Mouse (Mus musculus) hindbrain, embryonic 15.5 days (tissue): ENCODE measurements around the gene Nup153. TPM values are rescaled to one million over a fixed set of nuclear protein-coding genes. Genes with fewer than 3 reads are reported as not detected.

Experiments used
- ATAC-seq: fragments of 200-750 bp; cut with Nextera tagmentation; 2 replicates; pipeline ENCODE4 v1.8.0; 2017; ENCODE audit warnings: low read depth, moderate number of reproducible peaks, moderate TSS enrichment; ENCODE audit not compliant: low FRiP score
- H3K27ac ChIP-seq: fragments of 300-500 bp; sonication (generic); replicated peaks from 2 replicates; pipeline ENCODE4 v1.5.1; 2015; ENCODE audit warnings: mild to moderate bottlenecking, inconsistent platforms
- H3K27me3 ChIP-seq: fragments of 300-500 bp; sonication (generic); 2 replicates; pipeline ENCODE4 v1.6.1; 2015; ENCODE audit warnings: control low read depth, inconsistent platforms
- H3K36me3 ChIP-seq: fragments of 300-500 bp; sonication (generic); 2 replicates; pipeline ENCODE4 v1.6.1; 2015; ENCODE audit warnings: control low read depth, inconsistent platforms
- H3K4me1 ChIP-seq: fragments of 300-500 bp; sonication (generic); replicated peaks from 2 replicates; pipeline ENCODE4 v1.6.1; 2015; ENCODE audit warnings: control low read depth, inconsistent platforms
- H3K4me2 ChIP-seq: fragments of 300-500 bp; sonication (generic); 2 replicates; pipeline ENCODE4 v1.6.1; 2015; ENCODE audit warnings: moderate library complexity, mild to moderate bottlenecking, inconsistent platforms
- H3K4me3 ChIP-seq: fragments of 300-500 bp; sonication (generic); 2 replicates; pipeline ENCODE4 v1.5.1; 2015; ENCODE audit warnings: mild to moderate bottlenecking, inconsistent platforms
- H3K9ac ChIP-seq: fragments of 300-500 bp; sonication (generic); 2 replicates; pipeline ENCODE4 v1.6.1; 2015; ENCODE audit warnings: inconsistent platforms
- H3K9me3 ChIP-seq: fragments of 300-500 bp; sonication (generic); 2 replicates; pipeline ENCODE4 v1.6.1; 2016; ENCODE audit warnings: control low read depth, inconsistent platforms
- WGBS: fragments of 180-500 bp; shearing (Covaris S2); methylation state at CpG from one replicate; pipeline ENCODE4 v1.1.7; 2015; 5-methylcytosine and 5-hydroxymethylcytosine counted together
- polyA plus RNA-seq: library from polyadenylated mRNA; unstranded; fragments of >200 nt; fragmentation: Nextera tagmentation; extraction: Ambion mirVana; gene quantifications from 2 replicates; pipeline ENCODE4 v1.2.1, GENCODE M21; 2015

Nup153 gene
- polyA plus RNA-seq, 1 experiment from 2014 or later: 18.3 TPM

DNA sequence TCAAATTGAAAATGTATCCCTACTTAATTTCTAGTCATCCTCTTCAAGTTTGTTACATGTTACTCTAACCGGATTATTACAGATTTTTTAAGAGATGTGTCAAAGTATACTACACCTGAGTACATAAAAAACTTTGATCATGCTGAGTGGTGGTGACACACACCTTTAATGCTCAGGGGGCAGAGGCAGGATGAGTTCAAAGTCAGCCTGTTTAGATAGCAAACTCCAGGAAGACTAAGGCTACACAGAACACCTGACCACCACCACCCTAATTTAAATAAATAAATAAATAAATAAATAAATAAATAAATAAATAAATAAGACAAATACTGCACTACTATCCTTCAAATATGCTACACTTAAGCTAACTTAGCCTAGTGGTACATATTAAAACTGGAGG is 31.8 kb downstream of the Nup153 start:
- peaks cover 25% of the 10 kb centered on the region for H3K36me3 ChIP-seq
- no peaks in the 10 kb centered on the region for H3K4me1 ChIP-seq
- H3K27ac ChIP-seq: no peak overlapping the region
- H3K4me2 ChIP-seq: no peak overlapping the region
- no peak overlapping the region for H3K9ac ChIP-seq
- H3K9me3 ChIP-seq: no peaks in the 10 kb centered on the region
- H3K4me3 ChIP-seq: no peak overlapping the region
- ATAC-seq: no peak
- WGBS: 92% methylated on average over 1 of the region's 1 CpGs
- H3K27me3 ChIP-seq: no peaks in the 10 kb centered on the region

DNA sequence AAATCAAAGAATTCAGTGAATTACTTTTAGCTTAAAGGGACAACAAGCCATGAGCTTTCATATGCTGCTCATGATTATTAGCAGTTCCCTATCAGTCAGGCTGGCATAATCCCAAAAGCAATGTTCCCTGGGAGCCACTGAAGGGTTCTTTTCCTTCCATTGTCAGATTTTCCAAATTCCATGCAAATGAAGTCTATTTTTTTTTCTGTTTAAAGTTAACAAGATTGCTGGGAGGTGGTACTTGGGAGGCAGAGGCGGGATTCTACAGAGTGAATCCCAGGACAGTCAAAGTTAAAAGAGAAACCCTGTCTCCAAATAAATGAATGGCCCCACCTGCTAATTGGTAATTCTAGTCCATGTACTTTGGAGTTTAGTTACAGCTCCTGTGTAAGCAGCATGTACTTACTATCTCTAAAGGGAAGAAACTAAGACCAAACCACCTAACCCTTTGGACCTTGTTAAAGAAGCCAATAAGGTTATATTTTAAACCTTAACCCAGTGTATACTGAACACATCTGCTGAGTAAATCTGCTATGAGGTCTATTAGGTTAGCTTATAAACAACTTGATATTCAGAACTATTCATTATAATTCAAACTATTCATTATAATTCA is 32.3 kb downstream of the Nup153 start:
- Histone ChIP-seq H3K27me3 (no peaks in the 10 kb centered on the region), H3K4me2 (no peak overlapping the region), H3K4me3 (no peak overlapping the region), H3K9me3 (no peaks in the 10 kb centered on the region), H3K36me3 (peaks cover 25% of the 10 kb centered on the region), H3K9ac (no peak overlapping the region), H3K27ac (no peak overlapping the region), H3K4me1 (no peaks in the 10 kb centered on the region)
- WGBS: 63% methylated on average over 1 of the region's 1 CpGs
- ATAC-seq: no peak

DNA sequence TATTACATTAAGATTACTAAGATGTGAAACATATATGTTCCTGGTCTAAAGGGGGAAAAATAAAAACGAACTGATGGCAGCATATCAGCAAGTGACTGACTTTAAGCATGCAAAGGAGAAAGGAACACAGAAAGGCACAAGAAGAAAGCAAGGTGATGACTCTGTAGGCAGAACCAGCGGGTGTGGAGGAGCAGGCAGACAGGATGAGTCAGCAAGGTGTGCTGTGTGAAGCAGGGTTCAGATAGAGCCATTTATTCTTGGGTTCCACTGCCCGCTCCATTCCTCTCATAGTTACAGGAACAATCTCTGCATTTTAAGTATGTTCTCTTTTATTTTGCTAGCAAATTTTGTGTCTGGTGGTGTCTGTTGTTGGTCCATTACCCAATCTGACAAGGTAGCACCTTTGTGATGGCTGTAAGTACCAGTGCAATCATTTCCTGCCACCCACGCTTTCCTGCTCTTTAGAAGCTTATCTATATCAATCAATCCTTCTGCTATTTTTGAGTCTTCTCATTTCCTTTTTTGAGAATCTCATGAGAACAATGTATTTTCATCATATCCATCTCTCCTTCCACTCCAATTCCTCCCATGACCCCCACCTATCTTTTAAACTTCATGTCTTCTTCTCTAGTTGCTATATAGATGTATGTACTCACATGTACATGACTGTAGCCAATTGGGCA is 37.0 kb downstream of the Nup153 start:
- Histone ChIP-seq H3K4me2 (no peak overlapping the region), H3K4me1 (no peaks in the 10 kb centered on the region), H3K27ac (no peak overlapping the region), H3K27me3 (no peaks in the 10 kb centered on the region), H3K9me3 (no peaks in the 10 kb centered on the region), H3K36me3 (peaks cover 28% of the 10 kb centered on the region), H3K4me3 (no peak overlapping the region), H3K9ac (no peak overlapping the region)
- 93% methylated on average over 4 of the region's 4 CpGs for WGBS
- ATAC-seq: no peak

- H3K27me3 ChIP-seq: no peaks in the 10 kb centered on the region
- ATAC-seq: no peak
- no peak overlapping the region for H3K4me2 ChIP-seq
- H3K9me3 ChIP-seq: no peaks in the 10 kb centered on the region
- no peak overlapping the region for H3K4me3 ChIP-seq
- H3K4me1 ChIP-seq: no peaks in the 10 kb centered on the region
- no peak overlapping the region for H3K27ac ChIP-seq
- WGBS: 98% methylated on average over 1 of the region's 1 CpGs
- no peak overlapping the region for H3K9ac ChIP-seq
- peaks cover 47% of the 10 kb centered on the region for H3K36me3 ChIP-seq
Observed at GRCm38 (mm10) chr13:46683370-46683769, 44.4 kb downstream of the Nup153 start.

DNA sequence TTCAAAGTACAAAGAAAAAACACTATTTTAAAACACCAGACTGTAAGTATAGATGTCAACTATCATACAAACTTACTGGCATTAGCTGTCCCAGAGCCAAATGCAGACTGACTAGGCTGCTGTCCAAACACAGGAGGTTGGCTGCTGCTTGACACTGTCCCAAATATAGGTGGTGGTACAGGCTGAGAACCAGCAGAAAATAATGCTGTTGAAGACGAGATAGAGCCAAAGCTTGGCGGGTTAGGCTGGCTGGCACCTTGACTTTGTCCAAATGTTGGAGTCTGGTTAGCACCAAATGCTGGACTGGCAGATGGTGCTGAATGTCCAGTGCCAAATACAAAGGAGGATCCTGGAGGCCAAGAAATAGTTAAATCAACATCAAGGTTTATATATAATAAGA is 44.8 kb downstream of the Nup153 start:
- no peak overlapping the region for H3K4me2 ChIP-seq
- no peak for ATAC-seq
- H3K27ac ChIP-seq: no peak overlapping the region
- 78% methylated on average over 2 of the region's 2 CpGs for WGBS
- no peak overlapping the region for H3K9ac ChIP-seq
- H3K9me3 ChIP-seq: no peaks in the 10 kb centered on the region
- no peaks in the 10 kb centered on the region for H3K27me3 ChIP-seq
- peaks cover 51% of the 10 kb centered on the region for H3K36me3 ChIP-seq
- H3K4me3 ChIP-seq: no peak overlapping the region
- no peaks in the 10 kb centered on the region for H3K4me1 ChIP-seq

GRCm38 (mm10) chr13:46677721-46678120 is 50.0 kb downstream of the Nup153 start:
- WGBS: 87% methylated on average over 4 of the region's 4 CpGs
- Histone ChIP-seq H3K27ac (no peak overlapping the region), H3K4me1 (no peaks in the 10 kb centered on the region), H3K9me3 (no peaks in the 10 kb centered on the region), H3K9ac (no peak overlapping the region), H3K36me3 (peaks cover 51% of the 10 kb centered on the region), H3K4me2 (no peak overlapping the region), H3K27me3 (no peaks in the 10 kb centered on the region), H3K4me3 (no peak overlapping the region)
- ATAC-seq: no peak

GRCm38 (mm10) chr13:46674601-46675000 is 53.1 kb downstream of the Nup153 start:
- H3K4me1 ChIP-seq: peaks cover 22% of the 10 kb centered on the region
- no peak for ATAC-seq

DNA sequence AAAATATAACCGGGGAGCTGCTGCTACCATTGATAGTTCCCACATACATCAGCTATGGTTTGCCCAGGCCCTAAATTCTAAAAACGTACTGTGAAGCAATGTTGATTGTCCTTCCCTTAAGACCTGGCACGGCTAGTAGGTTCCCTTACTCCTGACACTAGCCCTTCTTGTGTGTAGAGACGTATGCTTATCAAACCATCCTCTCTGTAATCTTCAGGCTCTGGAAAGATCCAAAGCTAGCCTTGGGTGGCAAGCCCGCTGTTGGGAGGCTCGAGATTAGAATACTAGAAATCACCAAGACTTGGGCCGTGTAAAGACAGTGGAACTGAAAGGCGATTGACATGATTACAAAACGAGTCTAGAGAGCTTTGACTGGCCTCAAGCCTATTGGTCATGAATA is 57.2 kb downstream of the Nup153 start:
- ATAC-seq: no peak
- Histone ChIP-seq H3K9ac (peak overlapping the region; percentile 92), H3K4me2 (peak overlapping the region; percentile 71), H3K4me3 (peak overlapping the region; percentile 93), H3K4me1 (peaks cover 28% of the 10 kb centered on the region), H3K27ac (no peak overlapping the region), H3K36me3 (peaks cover 31% of the 10 kb centered on the region), H3K9me3 (no peaks in the 10 kb centered on the region), H3K27me3 (0 out of 2 replicates have a peak, but pooled peaks cover 3% of the 10 kb centered on the region)
- WGBS: 64% methylated on average over 9 of the region's 9 CpGs

More at GRCm38 (mm10) chr13:46674601-46675000, 53.1 kb downstream of the Nup153 start:
- Histone ChIP-seq H3K4me2 (no peak overlapping the region), H3K36me3 (peaks cover 48% of the 10 kb centered on the region), H3K4me3 (no peak overlapping the region), H3K9ac (no peak overlapping the region), H3K27ac (no peak overlapping the region), H3K27me3 (no peaks in the 10 kb centered on the region), H3K9me3 (no peaks in the 10 kb centered on the region)
- WGBS: 89% methylated on average over 2 of the region's 2 CpGs

DNA sequence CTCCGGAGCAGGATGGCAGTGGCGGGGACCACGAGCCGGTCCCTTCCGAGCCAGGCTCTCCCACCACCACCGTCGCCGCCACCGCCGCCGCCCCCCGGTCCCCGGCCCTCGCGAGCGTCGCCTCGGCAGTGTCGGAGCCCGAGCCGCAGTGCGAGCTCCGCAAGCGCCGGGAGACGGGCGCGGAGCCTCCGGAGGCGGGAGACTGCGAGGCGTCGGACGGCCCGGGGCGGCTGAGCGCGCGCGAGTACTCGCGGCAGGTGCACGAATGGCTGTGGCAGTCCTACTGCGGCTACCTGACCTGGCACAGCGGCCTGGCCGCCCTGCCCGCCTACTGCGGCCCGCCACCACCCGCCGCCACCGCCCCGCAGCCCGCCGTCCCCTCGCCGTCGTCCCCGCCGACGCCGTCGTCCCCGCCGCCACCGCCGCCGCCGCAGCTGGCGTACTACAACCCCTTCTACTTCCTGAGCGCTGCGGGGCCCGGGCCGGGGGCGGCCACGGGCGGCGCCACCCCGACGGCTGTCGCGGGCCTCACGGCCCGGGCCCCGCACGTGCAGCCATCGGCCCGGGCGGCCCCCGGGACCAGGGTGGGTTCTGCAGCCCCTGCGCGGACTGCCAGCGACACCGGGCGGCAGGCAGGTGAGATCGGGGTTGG is 58.0 kb downstream of the Nup153 start:
- Histone ChIP-seq H3K4me2 (peak overlapping the region; percentile 71), H3K27ac (peak overlapping the region; percentile 87), H3K27me3 (0 out of 2 replicates have a peak, but pooled peaks cover 4% of the 10 kb centered on the region), H3K4me1 (peaks cover 28% of the 10 kb centered on the region), H3K9me3 (no peaks in the 10 kb centered on the region), H3K9ac (peak overlapping the region; percentile 92), H3K4me3 (peak overlapping the region; percentile 93), H3K36me3 (peaks cover 23% of the 10 kb centered on the region)
- peak; percentile 63 for ATAC-seq
- WGBS: under 1% methylated on average over 69 of the region's 96 CpGs

DNA sequence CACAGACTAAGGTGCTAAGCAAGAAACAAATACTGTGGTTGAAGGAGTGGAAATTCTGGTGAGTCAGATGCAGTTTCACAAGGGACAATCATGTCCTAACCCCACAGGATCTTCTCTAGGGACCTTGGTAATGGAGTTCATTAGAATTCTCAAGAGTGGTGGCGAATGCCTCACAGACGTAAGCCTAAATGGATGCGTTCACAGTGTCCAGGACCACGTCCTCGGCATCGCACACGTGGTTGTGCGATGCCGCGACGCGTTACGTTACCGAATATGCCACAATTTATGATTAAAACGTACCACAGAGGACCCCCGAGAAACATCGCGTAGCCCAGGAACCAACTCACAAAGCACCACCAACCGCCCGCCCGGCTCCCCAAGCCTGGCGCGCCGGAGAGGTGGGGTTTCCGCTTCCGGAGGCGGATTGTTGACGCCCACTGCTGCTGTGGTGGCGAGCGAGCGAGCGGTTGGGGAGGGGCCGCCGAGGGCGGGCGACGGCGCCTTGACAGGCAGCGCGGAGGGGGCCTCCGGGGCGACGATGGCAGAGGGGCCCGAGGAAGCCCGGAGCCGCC is 58.6 kb downstream of the Nup153 start, which contains the start of gene Fam8a1:
Gene Fam8a1, plus strand, starts transcription at position 475 of the 572 bp plus-strand sequence.
- peak within 1 kb of the TSS; percentile 92 for H3K9ac ChIP-seq
- peaks cover 18% of the 10 kb centered on the region for H3K36me3 ChIP-seq
- WGBS: under 1% methylated on average over 44 of the region's 46 CpGs
- H3K9me3 ChIP-seq: no peaks in the 10 kb centered on the region
- H3K4me1 ChIP-seq: peaks cover 28% of the 10 kb centered on the region
- 0 out of 2 replicates have a peak, but pooled peaks cover 6% of the 10 kb centered on the region for H3K27me3 ChIP-seq
- H3K27ac ChIP-seq: peak within 1 kb of the TSS; percentile 87
- peak within 1 kb of the TSS; percentile 93 for H3K4me3 ChIP-seq
- H3K4me2 ChIP-seq: peak within 1 kb of the TSS; percentile 71
- peak; percentile 96 for ATAC-seq

DNA sequence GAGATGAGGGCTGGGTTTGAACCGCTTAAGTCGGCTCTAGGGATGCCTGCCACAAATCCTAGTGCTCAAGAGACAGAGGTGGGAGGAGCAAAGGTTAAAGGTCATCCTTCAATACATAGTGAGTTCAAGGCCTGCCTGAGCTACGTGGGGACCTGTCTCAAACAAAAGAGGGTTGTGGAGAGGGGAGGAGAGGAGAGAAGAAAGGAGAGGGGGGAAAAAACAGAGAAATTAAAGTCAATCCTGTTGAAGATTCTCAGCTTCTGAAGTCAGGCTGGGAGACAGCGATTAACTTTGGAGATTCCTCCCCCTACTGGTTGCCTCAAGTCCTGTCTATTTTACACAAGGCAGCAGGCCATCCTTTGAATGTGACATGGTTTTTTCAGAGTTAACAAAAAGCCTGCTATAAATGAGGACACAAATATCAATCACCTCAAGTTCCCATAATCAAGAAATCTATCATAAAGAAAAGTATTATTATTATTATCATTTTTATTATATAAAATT is 64.2 kb downstream of the Nup153 start:
- Histone ChIP-seq H3K36me3 (no peaks in the 10 kb centered on the region), H3K4me3 (no peak overlapping the region), H3K9me3 (no peaks in the 10 kb centered on the region), H3K27ac (no peak overlapping the region), H3K4me1 (peaks cover 1% of the 10 kb centered on the region), H3K27me3 (0 out of 2 replicates have a peak, but pooled peaks cover 6% of the 10 kb centered on the region), H3K4me2 (no peak overlapping the region), H3K9ac (no peak overlapping the region)
- 34% methylated on average over 4 of the region's 4 CpGs for WGBS
- ATAC-seq: peak; percentile 23; the same call in 1 of the 2 replicates

GRCm38 (mm10) chr13:46659211-46659610 is 68.5 kb downstream of the Nup153 start:
- WGBS: 92% methylated on average over 5 of the region's 5 CpGs
- Histone ChIP-seq H3K4me3 (no peak overlapping the region), H3K27ac (no peak overlapping the region), H3K4me1 (no peaks in the 10 kb centered on the region), H3K27me3 (no peaks in the 10 kb centered on the region), H3K9me3 (no peaks in the 10 kb centered on the region), H3K36me3 (no peaks in the 10 kb centered on the region), H3K9ac (no peak overlapping the region), H3K4me2 (no peak overlapping the region)
- no peak for ATAC-seq
